Mouse (Mus musculus) lung, embryonic 16.5 days (tissue): ENCODE measurements around the gene Epha10. TPM values are rescaled to one million over a fixed set of nuclear protein-coding genes. Genes with fewer than 3 reads are reported as not detected.
A peak's percentile ranks its signal among the peaks of the same experiment; 100 is the strongest.

ENCODE experiments used
- ATAC-seq: fragments of 200-750 bp; cut with Nextera tagmentation; 2 replicates; pipeline ENCODE4 v1.8.0; 2017; ENCODE audit warnings: low read depth, mild to moderate bottlenecking, moderate library complexity
- H3K27ac ChIP-seq: fragments of 300-500 bp; sonication (generic); 2 replicates; pipeline ENCODE4 v1.5.1; 2014; ENCODE audit warnings: mild to moderate bottlenecking, control low read depth, low read length
- H3K27me3 ChIP-seq: fragments of 300-500 bp; sonication (generic); 2 replicates; pipeline ENCODE4 v1.6.1; 2014; ENCODE audit warnings: low read depth, low read length, mixed read lengths; ENCODE audit not compliant: control insufficient read depth, insufficient read depth
- H3K36me3 ChIP-seq: fragments of 300-500 bp; sonication (generic); 2 replicates; pipeline ENCODE4 v1.6.1; 2014; ENCODE audit warnings: low read length; ENCODE audit not compliant: control insufficient read depth, insufficient read depth
- H3K4me1 ChIP-seq: fragments of 300-500 bp; sonication (generic); replicated peaks from 2 replicates; pipeline ENCODE4 v1.6.1; 2014; ENCODE audit warnings: low read length, mixed read lengths; ENCODE audit not compliant: control insufficient read depth, insufficient read depth
- H3K4me2 ChIP-seq: fragments of 300-500 bp; sonication (generic); 2 replicates; pipeline ENCODE4 v1.6.1; 2014; ENCODE audit warnings: low read depth, low read length, control low read depth
- H3K4me3 ChIP-seq: fragments of 300-500 bp; sonication (generic); 2 replicates; pipeline ENCODE4 v1.5.1; 2014; ENCODE audit warnings: mild to moderate bottlenecking, low read length, control low read depth
- H3K9ac ChIP-seq: fragments of 300-500 bp; sonication (generic); 2 replicates; pipeline ENCODE4 v1.6.1; 2014; ENCODE audit warnings: low read length, control low read depth
- H3K9me3 ChIP-seq: fragments of 300-500 bp; sonication (generic); 2 replicates; pipeline ENCODE4 v1.6.1; 2016; ENCODE audit warnings: low read length; ENCODE audit not compliant: control insufficient read depth
- WGBS: fragments of 180-500 bp; shearing (Covaris S2); extraction: QIAGEN DNeasy Blood & Tissue Kit; methylation state at CpG from one replicate; pipeline ENCODE4 v1.1.7; 2014; 5-methylcytosine and 5-hydroxymethylcytosine counted together
- polyA plus RNA-seq: library from polyadenylated mRNA; unstranded; fragments of >200 nt; fragmentation: Nextera tagmentation; extraction: Ambion mirVana; gene quantifications from 2 replicates; pipeline ENCODE4 v1.2.1, GENCODE M21; 2015

Epha10 gene
- polyA plus RNA-seq, 1 experiment from 2014 or later, result not detected

DNA sequence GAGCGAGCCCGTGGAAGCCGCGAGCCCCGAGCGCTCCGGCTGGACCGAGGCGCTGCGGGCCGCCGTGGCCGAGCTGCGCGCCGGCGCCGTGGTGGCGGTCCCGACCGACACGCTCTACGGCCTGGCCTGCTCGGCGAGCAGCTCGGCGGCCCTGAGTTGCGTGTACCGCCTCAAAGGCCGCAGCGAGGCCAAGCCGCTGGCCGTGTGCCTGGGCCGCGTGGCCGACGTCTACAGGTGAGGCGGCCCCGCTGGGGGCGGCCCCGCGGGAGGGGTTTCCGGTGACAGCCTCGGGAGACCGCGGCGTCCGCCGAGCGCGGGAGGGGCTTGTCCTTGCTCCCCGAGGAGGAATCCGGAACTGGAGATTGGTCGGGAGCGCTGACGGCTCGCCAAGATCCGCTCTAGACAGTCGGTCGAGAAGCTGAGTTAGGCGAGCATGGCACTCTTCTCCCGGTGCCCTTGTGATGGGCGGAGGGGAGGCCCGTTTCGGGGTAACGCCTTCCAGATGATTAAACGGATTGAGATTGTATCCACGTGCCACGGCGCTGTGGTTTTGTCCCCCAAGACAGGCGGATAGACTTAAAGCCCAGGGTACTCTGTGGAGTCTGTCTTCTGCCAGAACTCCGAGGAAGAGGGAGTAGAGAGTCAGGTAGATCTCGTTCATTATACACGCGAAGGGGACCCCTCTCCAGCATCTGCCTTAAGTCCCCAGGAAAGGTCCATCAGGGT, 29.6 kb upstream of the Epha10 start, which contains the start of gene 1110065P20Rik:
Gene 1110065P20Rik (minus strand): TSS at position 264 of the 726 bp plus-strand sequence.
- WGBS, result under 1% methylated on average over 56 of the region's 75 CpGs
- Histone ChIP-seq H3K9ac (peak within 1 kb of the TSS; percentile 83), H3K27me3 (no peaks in the 10 kb centered on the region), H3K4me3 (peak within 1 kb of the TSS; percentile 86), H3K36me3 (peaks cover 2% of the 10 kb centered on the region; the same call in 1 of the 2 replicates), H3K4me1 (peaks cover 12% of the 10 kb centered on the region), H3K27ac (peak within 1 kb of the TSS; percentile 88), H3K9me3 (no peaks in the 10 kb centered on the region), H3K4me2 (peak within 1 kb of the TSS; percentile 67)
- ATAC-seq, result peak; percentile 62

DNA sequence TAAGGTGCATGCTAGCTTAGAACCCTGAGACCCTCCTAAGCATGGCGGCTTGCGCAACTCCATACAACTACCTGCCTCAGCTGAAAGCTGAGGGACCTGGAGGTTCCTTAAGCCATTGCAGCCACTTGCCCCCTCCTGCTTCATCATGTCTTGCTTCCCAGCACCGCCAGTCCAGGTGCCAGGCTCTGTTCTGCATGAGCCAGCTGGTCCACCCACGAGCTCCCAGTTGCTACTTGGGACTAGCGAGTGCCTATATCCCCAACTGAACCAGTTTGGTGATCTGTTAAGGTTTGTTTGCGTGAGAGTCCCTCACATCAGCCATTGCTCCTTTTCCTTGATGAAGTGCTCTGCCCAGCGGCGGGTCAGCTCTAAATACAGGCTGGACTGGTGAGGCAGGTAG, 24.4 kb upstream of the Epha10 start:
- Histone ChIP-seq H3K4me2 (no peak overlapping the region), H3K9ac (no peak overlapping the region), H3K36me3 (peaks cover 2% of the 10 kb centered on the region; the same call in 1 of the 2 replicates), H3K9me3 (no peaks in the 10 kb centered on the region), H3K27me3 (peaks cover 8% of the 10 kb centered on the region), H3K4me3 (no peak overlapping the region), H3K27ac (no peak overlapping the region), H3K4me1 (peaks cover 6% of the 10 kb centered on the region)
- 91% methylated on average over 8 of the region's 8 CpGs for WGBS
- no peak for ATAC-seq

DNA sequence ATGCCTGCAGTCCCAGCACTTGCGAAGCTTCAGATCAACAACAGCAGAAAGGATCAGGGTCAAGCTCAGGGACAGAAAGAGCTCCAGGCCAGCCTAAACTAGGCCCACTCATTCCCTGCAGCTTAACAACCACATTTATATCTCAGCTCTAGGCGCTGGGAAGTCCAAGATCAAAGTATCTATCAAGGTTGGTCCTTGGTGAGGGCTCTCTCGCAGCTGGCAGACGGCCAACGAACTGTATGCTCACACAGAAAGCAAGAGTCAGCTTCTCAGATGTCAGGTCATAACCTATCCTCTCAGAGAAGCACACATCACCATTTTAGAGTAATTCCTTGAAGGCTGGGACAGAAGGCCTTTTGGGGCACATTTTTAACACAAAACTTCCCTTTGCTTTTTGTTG, 22.3 kb upstream of the Epha10 start:
- no peak overlapping the region for H3K27ac ChIP-seq
- no peak overlapping the region for H3K4me2 ChIP-seq
- H3K36me3 ChIP-seq, result no peaks in the 10 kb centered on the region
- H3K4me1 ChIP-seq, result no peaks in the 10 kb centered on the region
- H3K9ac ChIP-seq, result no peak overlapping the region
- no peak for ATAC-seq
- WGBS, result 28% methylated on average over 5 of the region's 5 CpGs
- peaks cover 25% of the 10 kb centered on the region for H3K27me3 ChIP-seq
- H3K9me3 ChIP-seq, result no peaks in the 10 kb centered on the region
- H3K4me3 ChIP-seq, result no peak overlapping the region

DNA sequence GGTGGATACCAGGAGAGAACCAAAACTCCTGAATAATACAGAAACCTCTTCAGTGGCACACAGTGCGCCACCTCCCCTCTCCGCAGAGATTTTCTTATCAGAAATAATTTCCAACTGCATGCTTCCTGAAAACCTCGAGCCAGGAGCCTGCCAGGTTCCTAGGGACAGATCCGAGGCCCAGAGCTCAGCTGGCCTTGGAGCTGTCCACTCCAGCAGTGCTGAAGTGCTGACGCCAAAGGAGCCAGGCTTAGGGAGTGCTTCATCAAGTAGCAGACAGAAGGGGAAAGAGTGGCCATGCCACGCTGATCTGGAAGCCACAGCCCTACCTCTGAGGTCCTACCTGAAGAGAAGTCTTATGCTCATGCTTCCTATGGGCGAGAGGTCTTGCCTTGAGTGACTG, 20.3 kb upstream of the Epha10 start:
- Histone ChIP-seq H3K27ac (no peak overlapping the region), H3K27me3 (peaks cover 25% of the 10 kb centered on the region), H3K9ac (no peak overlapping the region), H3K4me3 (no peak overlapping the region), H3K4me1 (no peaks in the 10 kb centered on the region), H3K4me2 (no peak overlapping the region), H3K9me3 (no peaks in the 10 kb centered on the region), H3K36me3 (no peaks in the 10 kb centered on the region)
- peak; percentile 63 for ATAC-seq
- WGBS, result 2% methylated on average over 7 of the region's 7 CpGs

DNA sequence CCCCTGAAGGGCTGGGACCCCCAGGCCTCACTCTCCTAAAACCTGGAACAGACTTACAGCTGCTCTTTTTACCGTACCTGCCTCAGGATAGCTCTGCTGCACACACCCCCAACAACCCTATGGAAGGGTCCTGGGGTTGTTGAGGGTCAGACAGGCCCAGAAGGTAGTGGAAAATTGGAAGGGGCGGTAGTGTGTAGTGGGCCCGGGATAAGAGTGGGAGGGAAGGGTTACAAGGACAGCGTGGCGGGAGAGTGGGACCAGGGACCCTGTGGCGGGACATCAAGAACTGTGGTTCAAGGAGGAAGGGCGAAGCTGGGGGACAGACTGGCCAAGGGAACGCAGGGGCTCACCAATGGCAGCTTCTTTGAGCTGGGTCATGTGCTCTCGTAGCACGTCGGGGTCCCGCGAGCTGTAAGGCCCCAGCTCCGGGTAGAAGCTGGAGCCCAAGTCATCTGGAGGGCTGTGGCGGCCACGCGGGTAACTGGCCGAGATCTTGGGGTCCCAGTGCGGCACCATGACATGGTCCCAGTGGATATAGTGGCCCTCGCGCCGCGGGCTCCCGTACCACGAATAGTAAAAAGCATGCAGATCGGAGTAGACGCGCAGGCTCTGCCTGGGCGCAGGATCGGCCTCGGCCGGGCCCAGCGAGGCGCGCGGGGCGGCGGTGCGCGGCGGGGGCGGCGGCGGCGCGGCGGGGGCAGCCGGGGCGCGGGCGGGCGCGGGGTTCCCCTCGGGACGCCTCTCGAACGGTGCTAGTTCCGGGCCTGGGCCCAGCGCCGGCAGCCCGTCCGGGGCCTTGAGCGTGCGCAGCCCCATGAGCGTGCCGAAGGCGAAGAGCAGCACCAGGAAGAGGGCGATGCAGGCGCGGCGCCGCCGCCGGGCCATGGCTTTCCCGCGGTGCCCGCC, 19.2 kb upstream of the Epha10 start, which contains the start of gene Maneal:
Gene Maneal (minus strand): TSS at position 889 of the 906 bp plus-strand sequence.
- H3K4me1 ChIP-seq, result no peaks in the 10 kb centered on the region
- peaks cover 25% of the 10 kb centered on the region for H3K27me3 ChIP-seq
- H3K27ac ChIP-seq, result no peak within 1 kb of the TSS
- peak within 1 kb of the TSS; percentile 59 for H3K4me2 ChIP-seq
- ATAC-seq, result peak; percentile 22; the same call in 1 of the 2 replicates
- 5% methylated on average over 62 of the region's 77 CpGs for WGBS
- H3K9ac ChIP-seq, result no peak within 1 kb of the TSS
- peak within 1 kb of the TSS; percentile 49 for H3K4me3 ChIP-seq
- H3K9me3 ChIP-seq, result no peaks in the 10 kb centered on the region
- H3K36me3 ChIP-seq, result no peaks in the 10 kb centered on the region

DNA sequence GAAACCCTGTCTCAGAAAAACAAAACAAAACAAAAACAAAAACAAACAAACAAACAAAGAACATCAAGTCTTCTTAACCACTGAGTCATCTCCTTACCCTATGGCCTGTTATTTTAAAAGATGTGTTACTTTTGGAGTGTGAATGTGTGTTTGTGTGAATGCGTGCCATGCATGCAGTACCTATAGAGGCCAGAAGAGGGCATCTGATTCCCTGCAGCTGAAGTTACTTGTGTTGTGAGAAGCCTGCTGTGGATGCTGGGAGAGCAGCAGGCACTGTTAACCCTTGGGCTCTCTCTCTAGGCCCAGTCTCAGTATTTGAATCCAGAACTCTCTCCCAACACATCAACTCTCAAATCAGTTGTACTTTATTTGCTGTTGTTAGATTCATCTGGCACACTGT, 8.0 kb upstream of the Epha10 start:
- H3K9me3 ChIP-seq, result no peaks in the 10 kb centered on the region
- no peaks in the 10 kb centered on the region for H3K36me3 ChIP-seq
- no peaks in the 10 kb centered on the region for H3K4me1 ChIP-seq
- H3K27me3 ChIP-seq, result no peaks in the 10 kb centered on the region
- 86% methylated on average over 1 of the region's 1 CpGs for WGBS
- no peak overlapping the region for H3K4me3 ChIP-seq
- no peak overlapping the region for H3K9ac ChIP-seq
- no peak for ATAC-seq
- no peak overlapping the region for H3K27ac ChIP-seq
- H3K4me2 ChIP-seq, result no peak overlapping the region

DNA sequence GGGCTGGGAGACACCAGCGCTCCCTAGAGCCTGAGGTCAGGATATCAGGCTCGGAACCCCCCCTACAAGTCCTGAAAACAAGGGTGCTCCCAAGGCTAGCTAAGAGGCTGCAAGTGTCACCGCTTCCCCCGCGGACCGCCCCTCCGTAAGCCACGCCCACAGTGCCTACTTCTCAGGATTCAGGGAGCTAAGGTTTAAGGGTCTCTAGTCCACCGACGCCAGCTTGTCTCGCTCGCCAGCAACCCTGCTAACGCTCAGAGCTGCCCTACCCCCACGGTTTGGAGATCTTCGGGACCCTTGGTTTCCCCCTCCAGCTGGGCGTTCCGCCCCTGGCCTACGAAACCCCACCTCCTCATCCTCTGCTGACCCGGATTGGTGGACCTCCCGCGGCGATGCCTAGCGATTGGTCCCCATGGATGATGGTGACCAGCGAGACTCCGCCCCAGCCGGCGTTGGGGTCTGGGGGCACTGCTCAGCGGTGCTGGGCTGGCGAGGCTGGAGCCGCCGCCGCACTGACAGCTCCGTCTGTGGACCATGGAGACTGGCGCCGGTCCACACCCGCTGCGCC, 726 bp downstream of the Epha10 start:
- peaks cover 49% of the 10 kb centered on the region for H3K27me3 ChIP-seq
- H3K9me3 ChIP-seq, result no peaks in the 10 kb centered on the region
- WGBS, result 1% methylated on average over 37 of the region's 37 CpGs
- no peaks in the 10 kb centered on the region for H3K36me3 ChIP-seq
- peak overlapping the region; percentile 33 for H3K4me3 ChIP-seq
- ATAC-seq, result 0 out of 2 replicates have a peak, but pooled peaks have one; percentile 12
- no peak overlapping the region for H3K27ac ChIP-seq
- H3K4me2 ChIP-seq, result peak overlapping the region; percentile 52
- H3K4me1 ChIP-seq, result peaks cover 4% of the 10 kb centered on the region; the same call in 1 of the 2 replicates
- H3K9ac ChIP-seq, result no peak overlapping the region

DNA sequence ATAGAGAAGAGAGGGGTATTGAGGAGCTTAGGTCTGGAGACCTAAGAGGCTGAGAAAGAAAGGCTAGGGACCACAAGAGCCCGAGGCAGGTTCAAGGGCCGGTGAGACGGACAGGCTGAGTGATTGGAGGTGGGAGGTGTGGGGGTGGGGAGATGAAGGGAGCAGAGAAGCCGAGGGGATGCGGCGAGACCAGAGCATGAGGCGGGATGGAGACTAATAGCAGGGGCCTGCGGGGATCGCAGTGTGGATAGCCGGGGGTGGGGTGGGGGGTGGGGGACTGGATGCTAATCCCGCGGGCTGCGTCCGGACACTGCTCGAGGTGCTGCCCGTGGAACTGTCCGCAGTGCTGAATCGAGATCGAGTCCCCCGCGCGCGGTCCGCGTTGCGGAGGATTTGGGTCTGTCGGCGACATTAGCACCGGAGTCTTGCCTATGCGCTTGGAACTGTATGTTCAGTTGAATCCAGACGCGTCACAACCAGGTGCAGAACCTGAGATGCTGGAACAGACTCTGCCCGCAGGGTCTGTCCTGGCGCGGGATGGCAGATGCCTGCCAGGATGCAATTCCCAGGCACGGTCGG, 1.5 kb downstream of the Epha10 start:
- Histone ChIP-seq H3K4me3 (no peak overlapping the region), H3K36me3 (no peaks in the 10 kb centered on the region), H3K27ac (no peak overlapping the region), H3K4me2 (no peak overlapping the region), H3K27me3 (peaks cover 49% of the 10 kb centered on the region), H3K9me3 (no peaks in the 10 kb centered on the region), H3K4me1 (peaks cover 4% of the 10 kb centered on the region; the same call in 1 of the 2 replicates), H3K9ac (no peak overlapping the region)
- WGBS, result 2% methylated on average over 36 of the region's 37 CpGs
- 0 out of 2 replicates have a peak, but pooled peaks have one; percentile 20 for ATAC-seq
